Mouse (Mus musculus): ENCODE data around the gene Ilkap. TPM values are rescaled to one million over a fixed set of nuclear protein-coding genes. Genes with fewer than 3 reads are reported as not detected.
A peak's percentile ranks its signal among the peaks of the same experiment; 100 is the strongest.

Gene Ilkap
- total and polyA plus RNA-seq, 3 experiments: 131 to 145 TPM; not detected in 1

- no peak overlapping the region for H3K27ac ChIP-seq (ENCODE audit: control insufficient read depth, low read depth, low read length)
- no peaks in the 10 kb centered on the region for H3K9me3 ChIP-seq (replicated peaks; ENCODE audit: insufficient read depth, low read length)
- H3K36me3 ChIP-seq (ENCODE audit: control insufficient read depth in 1 of 2, insufficient read depth in 2 of 2, low read length in 2 of 2): no peaks in the 10 kb centered on the region; a peak in 1 of 4 replicates
- H3K9ac ChIP-seq (ENCODE audit: control insufficient read depth, low read depth, low read length, poor library complexity, severe bottlenecking): no peak overlapping the region
- no peak for TF ChIP-seq GATA1 (IDR thresholded peaks at IDR 0.05; ENCODE audit: low read depth, low read length)
- no peak for TF ChIP-seq MYB (IDR thresholded peaks at IDR 0.05; ENCODE audit: low read depth, low read length)
- TF ChIP-seq MAZ (IDR thresholded peaks at IDR 0.05; ENCODE audit: low read depth, low read length): no peak
- H3K4me3 ChIP-seq (ENCODE audit: control insufficient read depth in 1 of 2, insufficient read depth in 1 of 2, low read depth in 2 of 2, low read length in 2 of 2): no peak overlapping the region
- no peaks in the 10 kb centered on the region for H3K4me1 ChIP-seq (ENCODE audit: control insufficient read depth in 1 of 2, insufficient read depth in 2 of 2, low read length in 2 of 2)
- no peaks in the 10 kb centered on the region for H3K79me2 ChIP-seq (ENCODE audit: control insufficient read depth, insufficient read depth, low read length, poor library complexity)
- no peaks in the 10 kb centered on the region for H3K27me3 ChIP-seq (ENCODE audit: control insufficient read depth in 1 of 2, insufficient read depth in 2 of 2, low read length in 2 of 2)
- DNase-seq (ENCODE audit: low read depth, low spot score): no peak
These were observed 32.1 kb upstream of the Ilkap start for GRCm38 (mm10) chr1:91430761-91431160.

DNA sequence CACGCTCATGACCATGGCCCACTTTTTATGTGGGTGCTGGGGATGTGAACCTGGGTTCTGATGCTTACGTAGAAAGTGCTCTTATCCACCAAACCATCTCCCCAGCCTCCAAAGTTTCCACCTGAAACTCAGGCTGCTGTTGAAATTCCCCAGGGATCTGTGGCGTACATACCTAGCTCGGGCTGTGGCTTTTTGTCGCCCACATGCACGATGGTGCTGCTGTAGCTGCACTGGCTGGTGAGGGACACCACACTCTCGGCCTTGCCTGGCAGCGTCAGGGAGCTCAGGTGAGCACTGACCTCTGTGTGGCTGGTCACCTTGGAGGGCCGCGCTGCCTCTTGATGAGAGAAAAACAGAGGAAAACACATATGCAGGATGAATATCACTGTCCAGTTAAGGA, 30.6 kb upstream of the Ilkap start:
- Histone ChIP-seq H3K4me3 (ENCODE audit: control insufficient read depth in 1 of 2, insufficient read depth in 1 of 2, low read depth in 2 of 2, low read length in 2 of 2) (no peak overlapping the region), H3K36me3 (ENCODE audit: control insufficient read depth in 1 of 2, insufficient read depth in 2 of 2, low read length in 2 of 2) (no peaks in the 10 kb centered on the region; a peak in 1 of 4 replicates), H3K4me1 (ENCODE audit: control insufficient read depth in 1 of 2, insufficient read depth in 2 of 2, low read length in 2 of 2) (no peaks in the 10 kb centered on the region), H3K9ac (ENCODE audit: control insufficient read depth, low read depth, low read length, poor library complexity, severe bottlenecking) (no peak overlapping the region), H3K27ac (ENCODE audit: control insufficient read depth, low read depth, low read length) (no peak overlapping the region), H3K9me3 (replicated peaks; ENCODE audit: insufficient read depth, low read length) (no peaks in the 10 kb centered on the region), H3K79me2 (ENCODE audit: control insufficient read depth, insufficient read depth, low read length, poor library complexity) (no peaks in the 10 kb centered on the region), H3K27me3 (ENCODE audit: control insufficient read depth in 1 of 2, insufficient read depth in 2 of 2, low read length in 2 of 2) (no peaks in the 10 kb centered on the region)
- no peak for DNase-seq (ENCODE audit: low read depth, low spot score)
- TF ChIP-seq MXI1 (IDR thresholded peaks at IDR 0.05; ENCODE audit: low read depth, low read length): no peak

- H3K27me3 ChIP-seq (ENCODE audit: control insufficient read depth in 1 of 2, insufficient read depth in 2 of 2, low read length in 2 of 2): no peaks in the 10 kb centered on the region
- no peak overlapping the region for H3K4me3 ChIP-seq (ENCODE audit: control insufficient read depth in 1 of 2, insufficient read depth in 1 of 2, low read depth in 2 of 2, low read length in 2 of 2)
- DNase-seq (ENCODE audit: low read depth, low spot score): peak; percentile 75
- no peak overlapping the region for H3K27ac ChIP-seq (ENCODE audit: control insufficient read depth, low read depth, low read length)
- H3K4me1 ChIP-seq (ENCODE audit: control insufficient read depth in 1 of 2, insufficient read depth in 2 of 2, low read length in 2 of 2): no peaks in the 10 kb centered on the region
- H3K9me3 ChIP-seq (replicated peaks; ENCODE audit: insufficient read depth, low read length): no peaks in the 10 kb centered on the region
- H3K36me3 ChIP-seq (ENCODE audit: control insufficient read depth in 1 of 2, insufficient read depth in 2 of 2, low read length in 2 of 2): no peaks in the 10 kb centered on the region; a peak in 1 of 4 replicates
- no peaks in the 10 kb centered on the region for H3K79me2 ChIP-seq (ENCODE audit: control insufficient read depth, insufficient read depth, low read length, poor library complexity)
- no peak overlapping the region for H3K9ac ChIP-seq (ENCODE audit: control insufficient read depth, low read depth, low read length, poor library complexity, severe bottlenecking)
- TF ChIP-seq E2F4 (IDR thresholded peaks at IDR 0.05; ENCODE audit: borderline replicate concordance, low read depth, low read length) (no peak), TCF12 (IDR thresholded peaks at IDR 0.05; ENCODE audit: low read depth, low read length) (no peak), NELFE (IDR thresholded peaks at IDR 0.05; ENCODE audit: low read depth, low read length) (no peak), MXI1 (IDR thresholded peaks at IDR 0.05; ENCODE audit: low read depth, low read length) (no peak), CHD1 (IDR thresholded peaks at IDR 0.05; ENCODE audit: low read depth, low read length) (no peak), POLR2AphosphoS5 (IDR thresholded peaks at IDR 0.05; ENCODE audit: borderline replicate concordance, low read depth, low read length) (no peak), ZMIZ1 (IDR thresholded peaks at IDR 0.05; ENCODE audit: low read depth, low read length) (no peak), KAT2A (conservative IDR thresholded peaks at IDR 0.05; ENCODE audit: low read depth, low read length) (no peak), MYB (IDR thresholded peaks at IDR 0.05; ENCODE audit: low read depth, low read length) (no peak), ELF1 (IDR thresholded peaks at IDR 0.05; ENCODE audit: low read depth, low read length) (no peak), MAFK (IDR thresholded peaks at IDR 0.05; ENCODE audit: borderline replicate concordance, low read depth, low read length) (no peak), ZKSCAN1 (IDR thresholded peaks at IDR 0.05; ENCODE audit: low read depth, low read length) (no peak), MYC (IDR thresholded peaks at IDR 0.05; ENCODE audit: low read depth, low read length) (no peak), ZNF384 (IDR thresholded peaks at IDR 0.05; ENCODE audit: low read depth, low read length) (no peak), CTCF (IDR thresholded peaks at IDR 0.05 in 2 of 3, conservative IDR thresholded peaks at IDR 0.05 in 1 of 3; ENCODE audit: control insufficient read depth in 1 of 3, insufficient read depth in 1 of 3, low read depth in 2 of 3, low read length in 3 of 3, poor library complexity in 1 of 3, severe bottlenecking in 1 of 3) (peak; percentile 74 to 87 (median 86)), CHD2 (IDR thresholded peaks at IDR 0.05; ENCODE audit: low read length) (no peak), USF1 (IDR thresholded peaks at IDR 0.05; ENCODE audit: low read depth, low read length) (no peak), HCFC1 (IDR thresholded peaks at IDR 0.05; ENCODE audit: low read depth, low read length) (no peak), MAX (IDR thresholded peaks at IDR 0.05; ENCODE audit: low read length) (no peak), SIN3A (IDR thresholded peaks at IDR 0.05; ENCODE audit: low read length) (no peak), TAL1 (IDR thresholded peaks at IDR 0.05; ENCODE audit: low read length) (no peak), ETS1 (IDR thresholded peaks at IDR 0.05; ENCODE audit: low read depth, low read length) (no peak), POLR2AphosphoS2 (IDR thresholded peaks at IDR 0.05; ENCODE audit: low read length) (no peak), NRF1 (IDR thresholded peaks at IDR 0.05; ENCODE audit: insufficient read depth, low read depth, low read length, poor library complexity, severe bottlenecking) (no peak), MEF2A (IDR thresholded peaks at IDR 0.05; ENCODE audit: extremely low read depth, insufficient replicate concordance, low read depth, low read length, poor library complexity, severe bottlenecking) (no peak)
These were observed 30.0 kb upstream of the Ilkap start for GRCm38 (mm10) chr1:91428614-91429013.
